Mouse (Mus musculus): ENCODE measurements around the gene H2-M10.6. TPM values are rescaled to one million over a fixed set of nuclear protein-coding genes. Genes with fewer than 3 reads are reported as not detected.

Gene H2-M10.6
- polyA plus RNA-seq, 1 experiment from 2014 or later, result not detected

Other genes starting within 250 kb of the H2-M10.6 start
- gene H2-M9, start 169.5 kb upstream of the H2-M10.6 start, polyA plus RNA-seq (2015; fragmentation: Nextera tagmentation; extraction: Ambion mirVana), result not detected in 2 replicates
- not detected in 2 replicates for gene H2-M1, start 140.0 kb upstream of the H2-M10.6 start, polyA plus RNA-seq (2015; fragmentation: Nextera tagmentation; extraction: Ambion mirVana)
- gene H2-M10.5, start 39.3 kb upstream of the H2-M10.6 start, polyA plus RNA-seq (2015; fragmentation: Nextera tagmentation; extraction: Ambion mirVana), result not detected in 2 replicates
- 17.7 and 25.0 TPM in 2 replicates for gene Trim26, start 25.0 kb downstream of the H2-M10.6 start, polyA plus RNA-seq (2015; fragmentation: Nextera tagmentation; extraction: Ambion mirVana)
- gene Trim15, start 55.0 kb downstream of the H2-M10.6 start, polyA plus RNA-seq (2015; fragmentation: Nextera tagmentation; extraction: Ambion mirVana), result 0.06 and 0.13 TPM in 2 replicates
- gene Trim10, start 57.4 kb downstream of the H2-M10.6 start, polyA plus RNA-seq (2015; fragmentation: Nextera tagmentation; extraction: Ambion mirVana), result 9.5 and 14.1 TPM in 2 replicates
- gene Trim40, start 78.0 kb downstream of the H2-M10.6 start, polyA plus RNA-seq (2015; fragmentation: Nextera tagmentation; extraction: Ambion mirVana), result not detected in 2 replicates
- gene Trim31, start 85.9 kb downstream of the H2-M10.6 start, polyA plus RNA-seq (2015; fragmentation: Nextera tagmentation; extraction: Ambion mirVana), result not detected in 2 replicates
- gene Rnf39, start 130.7 kb downstream of the H2-M10.6 start, polyA plus RNA-seq (2015; fragmentation: Nextera tagmentation; extraction: Ambion mirVana), result 0.33 and 0.48 TPM in 2 replicates
- gene Ppp1r11, start 139.6 kb downstream of the H2-M10.6 start, polyA plus RNA-seq (2015; fragmentation: Nextera tagmentation; extraction: Ambion mirVana), result 73.1 and 81.3 TPM in 2 replicates
- 41.2 and 47.4 TPM in 2 replicates for gene Znrd1, start 146.4 kb downstream of the H2-M10.6 start, polyA plus RNA-seq (2015; fragmentation: Nextera tagmentation; extraction: Ambion mirVana)
- 6.2 and 7.4 TPM in 2 replicates for gene Znrd1as, start 146.4 kb downstream of the H2-M10.6 start, polyA plus RNA-seq (2015; fragmentation: Nextera tagmentation; extraction: Ambion mirVana)
- not detected in 2 replicates for gene 2410137M14Rik, start 169.1 kb downstream of the H2-M10.6 start, polyA plus RNA-seq (2015; fragmentation: Nextera tagmentation; extraction: Ambion mirVana)
- 0.34 and 0.49 TPM in 2 replicates for gene H2-M5, start 177.4 kb downstream of the H2-M10.6 start, polyA plus RNA-seq (2015; fragmentation: Nextera tagmentation; extraction: Ambion mirVana)
- 32.4 and 40.4 TPM in 2 replicates for gene Zfp57, start 189.0 kb downstream of the H2-M10.6 start, polyA plus RNA-seq (2015; fragmentation: Nextera tagmentation; extraction: Ambion mirVana)
- 0.13 TPM in 1 of 2 replicates, not detected in the other for gene Mog, start 211.2 kb downstream of the H2-M10.6 start, polyA plus RNA-seq (2015; fragmentation: Nextera tagmentation; extraction: Ambion mirVana)
- gene Gabbr1, start 233.8 kb downstream of the H2-M10.6 start, polyA plus RNA-seq (2015; fragmentation: Nextera tagmentation; extraction: Ambion mirVana), result 4.6 and 5.6 TPM in 2 replicates